Mouse (Mus musculus): ENCODE results near the gene 9530003J23Rik. TPM values are rescaled to one million over a fixed set of nuclear protein-coding genes. Genes with fewer than 3 reads are reported as not detected.
"Not testable (repeated sequence)": the region's sequence is repeated elsewhere in the genome, so short reads cannot be mapped to it uniquely, and the experiment has no call there.

The 9530003J23Rik gene
- total RNA-seq (2022): not detected

DNA sequence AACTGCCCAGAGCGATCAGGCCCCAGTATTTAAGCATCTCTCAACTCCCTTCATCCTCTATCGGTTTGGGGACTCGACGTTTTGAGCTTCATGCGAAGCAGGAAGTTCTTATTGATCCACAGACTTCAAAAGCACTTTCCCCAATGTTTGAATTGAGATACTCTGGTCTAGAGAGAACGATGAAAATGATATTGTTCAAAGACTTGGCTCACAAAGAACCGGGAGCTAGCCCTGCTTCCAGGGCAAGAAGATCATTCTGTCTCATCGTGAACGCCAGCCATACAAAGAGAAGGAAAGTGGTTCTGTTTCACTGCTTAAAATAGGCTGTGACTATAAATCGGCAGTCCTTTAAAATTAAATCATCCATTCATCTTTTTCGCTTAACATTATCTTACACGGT is at the start of gene 9530003J23Rik:
9530003J23Rik (minus strand) TSS at position 101 of the 400 bp plus-strand sequence.
- DNase-seq (ENCODE audit: low spot score in 2 of 2): no peak

DNA sequence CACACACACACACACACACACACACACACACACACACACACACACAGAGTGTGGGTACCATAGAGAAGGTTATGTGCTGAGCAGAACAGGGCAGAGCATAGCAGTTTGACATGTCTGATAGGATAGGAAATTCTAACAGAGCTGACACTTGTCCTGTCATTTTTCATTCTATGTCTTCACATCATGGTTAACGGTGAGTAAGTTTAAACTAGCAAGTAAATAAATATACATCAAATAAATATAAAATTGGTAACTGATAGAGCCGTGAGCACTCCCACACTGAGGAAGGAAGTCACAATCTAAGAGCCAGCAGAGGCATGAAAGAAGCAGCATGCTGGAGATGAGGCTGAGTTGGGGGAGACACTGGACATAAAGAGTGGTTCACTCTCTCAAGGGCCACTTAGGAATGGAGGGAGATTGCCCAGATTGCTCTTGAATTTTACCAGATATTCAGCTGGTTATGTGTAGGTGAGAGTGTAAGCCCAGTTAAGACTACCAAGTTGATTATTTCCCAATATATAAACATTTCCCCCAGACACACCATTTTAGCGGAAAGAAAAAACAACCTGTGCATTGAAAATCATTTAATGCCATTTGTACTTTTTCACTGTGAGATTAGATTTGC is 48.8 kb upstream of the 9530003J23Rik start:
- no peak for DNase-seq (ENCODE audit: low spot score in 2 of 2)

GRCm38 (mm10) chr10:117286366-117286970 is 48.0 kb upstream of the 9530003J23Rik start:
- no peak for DNase-seq (ENCODE audit: low spot score in 2 of 2)

GRCm38 (mm10) chr10:117285584-117285983 is 47.1 kb upstream of the 9530003J23Rik start:
- not testable (repeated sequence) for DNase-seq (ENCODE audit: low spot score in 2 of 2)

DNA sequence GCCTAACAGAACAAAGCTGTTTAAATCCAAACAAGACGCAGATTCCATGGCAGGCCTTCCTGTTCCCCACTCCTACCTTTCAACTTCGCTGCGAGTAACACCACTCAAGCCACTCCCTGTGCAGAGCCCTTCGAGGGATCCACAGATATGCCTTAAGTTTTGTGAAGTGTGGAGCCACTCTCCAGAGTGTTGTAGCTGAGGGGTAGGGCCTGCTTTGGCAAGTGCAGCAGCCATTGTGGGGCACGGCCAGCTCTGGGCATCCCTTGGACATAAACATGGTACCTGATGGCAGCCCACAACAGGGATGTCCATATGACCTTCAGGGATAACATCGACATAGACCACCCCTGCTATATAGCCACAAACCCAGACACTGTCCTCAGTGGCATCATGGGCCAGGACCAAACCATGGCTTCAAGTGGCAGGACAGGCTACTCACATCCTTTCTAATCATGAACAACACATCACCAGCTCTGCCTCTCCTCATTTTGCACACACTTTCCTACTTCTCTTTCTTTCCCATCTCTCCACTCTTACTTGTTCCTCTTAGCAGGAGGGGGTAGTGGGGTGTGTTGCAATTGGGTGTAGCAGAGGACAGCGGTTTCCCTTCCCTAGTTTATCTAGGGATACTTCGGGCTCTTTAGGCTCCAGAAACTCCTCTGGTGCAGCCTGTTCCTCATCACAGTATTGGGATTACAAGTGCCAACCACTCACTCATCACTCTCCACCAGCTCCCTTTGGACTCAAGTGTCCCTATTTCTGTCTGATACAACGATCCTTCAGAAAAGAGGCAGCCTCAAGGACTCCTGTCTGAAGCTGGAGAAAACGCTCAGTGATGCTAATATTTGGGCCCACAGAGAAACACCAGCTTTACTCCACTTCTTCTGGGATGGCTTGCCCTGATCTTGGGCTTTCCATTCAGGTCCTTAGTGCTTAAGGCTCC is 46.3 kb upstream of the 9530003J23Rik start:
- DNase-seq (ENCODE audit: low spot score in 2 of 2): no peak

GRCm38 (mm10) chr10:117283871-117284577 is 45.5 kb upstream of the 9530003J23Rik start:
- DNase-seq (ENCODE audit: low spot score in 2 of 2): no peak

DNA sequence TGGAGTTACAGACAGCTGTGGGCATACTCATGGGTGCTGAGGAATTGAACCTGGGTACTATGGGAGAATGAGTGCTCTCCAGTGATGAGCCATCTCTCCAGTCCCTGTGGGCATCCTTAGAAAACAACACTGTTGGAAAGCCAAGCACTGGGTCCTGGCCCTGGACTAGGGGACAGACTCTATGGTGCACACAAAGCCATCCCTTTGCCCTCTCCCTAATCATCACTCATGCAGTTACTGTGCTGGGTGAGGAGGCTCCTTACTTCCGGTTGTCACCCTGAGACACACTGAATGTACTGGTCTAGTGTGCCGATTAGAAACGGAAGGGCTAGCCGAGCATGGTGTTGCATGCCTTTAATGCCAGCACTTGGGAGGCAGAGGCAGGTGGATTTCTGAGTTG is 44.7 kb upstream of the 9530003J23Rik start:
- DNase-seq (ENCODE audit: low spot score in 2 of 2): not testable (repeated sequence)

- DNase-seq (ENCODE audit: low spot score in 2 of 2): no peak
Measured at GRCm38 (mm10) chr10:117282551-117282950, 44.0 kb upstream of the 9530003J23Rik start.

DNA sequence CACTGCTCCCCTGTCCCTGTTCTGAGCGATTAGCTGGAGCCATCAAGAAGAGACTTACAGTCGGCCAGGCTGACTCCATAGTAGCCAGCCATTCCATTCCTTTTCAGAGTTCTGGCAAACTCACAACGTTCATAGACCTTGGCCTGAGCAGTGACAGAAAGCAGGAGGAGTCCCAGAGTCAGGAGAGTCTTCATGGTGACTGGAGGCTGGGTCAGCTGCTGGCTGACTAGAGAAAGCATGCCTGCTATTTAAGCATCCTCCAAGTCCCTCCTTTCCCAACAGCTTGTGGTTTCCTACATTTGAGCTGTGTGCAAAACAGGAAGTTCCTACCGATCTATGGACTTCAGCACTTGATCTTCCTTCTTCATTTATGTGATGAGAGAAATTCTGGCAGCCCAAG is 43.5 kb upstream of the 9530003J23Rik start, which contains the start of gene Lyz2:
Lyz2 (minus strand) TSS at position 273 of the 400 bp plus-strand sequence.
- DNase-seq (ENCODE audit: low spot score in 2 of 2): no peak

DNA sequence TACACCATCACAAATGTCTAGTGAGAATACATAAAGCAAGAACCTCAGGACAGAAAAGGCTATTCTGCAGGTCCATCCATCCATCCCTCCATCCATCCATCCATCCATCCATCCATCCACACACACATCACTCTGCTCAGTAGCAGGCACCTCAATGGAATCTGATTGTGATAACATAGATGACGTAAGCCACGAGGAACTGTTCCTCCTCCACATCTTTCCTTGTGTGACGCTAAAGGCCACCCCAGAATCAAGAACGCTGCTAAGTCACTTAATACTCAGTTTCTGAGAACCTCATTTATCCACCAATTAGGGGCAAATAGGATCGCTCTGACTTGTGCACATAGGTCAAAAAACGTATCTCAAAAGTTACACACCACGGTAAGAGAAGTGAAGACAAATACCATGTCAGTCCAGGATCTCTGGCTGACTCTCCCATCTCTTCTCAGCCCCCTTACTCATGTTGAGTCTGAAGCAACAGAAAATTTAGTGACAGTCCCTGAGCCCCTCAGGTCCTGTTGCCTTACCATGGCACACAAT is 42.9 kb upstream of the 9530003J23Rik start:
- no peak for DNase-seq (ENCODE audit: low spot score in 2 of 2)

DNA sequence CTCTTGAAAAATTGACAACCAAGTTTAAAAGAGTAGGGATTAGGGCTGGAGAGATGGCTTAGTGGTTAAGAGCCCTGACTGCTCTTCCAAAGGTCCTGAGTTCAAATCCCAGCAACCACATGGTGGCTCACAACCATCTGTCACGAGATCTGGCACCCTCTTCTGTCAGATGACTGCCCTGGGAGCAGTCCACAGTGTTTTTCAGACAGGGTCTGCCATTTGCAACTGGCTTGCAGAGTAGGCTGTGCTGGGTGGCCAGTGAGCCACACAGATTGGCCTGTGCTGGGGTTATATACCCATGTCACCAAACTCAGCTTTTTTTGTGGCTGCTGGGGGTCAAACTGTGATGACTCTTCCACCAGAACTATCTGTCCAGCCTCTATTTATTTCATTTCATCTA is 41.5 kb upstream of the 9530003J23Rik start:
- no peak for DNase-seq (ENCODE audit: low spot score in 2 of 2)

- DNase-seq (ENCODE audit: low spot score in 2 of 2): not testable (repeated sequence)
Measured at GRCm38 (mm10) chr10:117278510-117278909, 40.0 kb upstream of the 9530003J23Rik start.

DNA sequence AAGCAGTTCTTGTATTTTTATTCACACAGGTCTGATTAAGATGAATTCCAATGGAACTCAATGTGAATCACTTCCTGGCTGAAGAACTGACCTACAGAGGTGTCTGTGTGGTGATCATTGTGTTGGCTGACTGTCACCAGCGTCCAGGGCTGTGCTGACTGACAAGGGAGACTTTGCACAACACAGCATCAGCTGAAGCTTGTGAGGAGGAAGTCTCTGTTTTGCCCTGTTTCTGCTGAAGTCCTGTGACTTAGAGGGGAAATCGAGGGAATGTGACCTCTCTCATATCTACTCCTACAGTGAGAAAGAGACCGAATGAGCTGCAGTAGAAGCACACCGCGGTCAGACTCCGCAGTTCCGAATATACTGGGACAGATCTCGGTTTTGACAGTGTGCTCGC is 39.3 kb upstream of the 9530003J23Rik start:
- not testable (repeated sequence) for DNase-seq (ENCODE audit: low spot score in 2 of 2)

- no peak for DNase-seq (ENCODE audit: low spot score in 2 of 2)
Measured at GRCm38 (mm10) chr10:117275681-117276369, 37.3 kb upstream of the 9530003J23Rik start.

GRCm38 (mm10) chr10:117274645-117275044 is 36.1 kb upstream of the 9530003J23Rik start:
- DNase-seq (ENCODE audit: low spot score in 2 of 2): not testable (repeated sequence)

DNA sequence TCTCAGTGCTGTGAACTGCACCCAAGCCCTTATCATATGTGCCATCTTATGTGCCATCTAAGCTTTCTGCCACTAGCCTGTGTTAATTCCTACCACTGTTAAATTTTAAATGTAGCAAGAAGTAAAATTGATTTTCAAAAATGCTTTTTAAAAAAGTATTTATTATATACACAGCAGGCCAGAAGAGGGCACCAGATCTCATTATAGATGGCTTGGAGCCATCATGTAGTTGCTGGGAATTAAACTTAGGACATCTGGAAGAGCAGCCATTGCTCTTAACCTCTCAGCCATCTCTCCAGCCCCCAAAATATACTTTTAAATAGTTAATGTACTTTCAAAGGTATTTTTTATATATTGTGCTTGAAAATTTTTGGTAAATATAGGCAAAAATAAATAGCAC is 33.5 kb upstream of the 9530003J23Rik start:
- no peak for DNase-seq (ENCODE audit: low spot score in 2 of 2)

DNA sequence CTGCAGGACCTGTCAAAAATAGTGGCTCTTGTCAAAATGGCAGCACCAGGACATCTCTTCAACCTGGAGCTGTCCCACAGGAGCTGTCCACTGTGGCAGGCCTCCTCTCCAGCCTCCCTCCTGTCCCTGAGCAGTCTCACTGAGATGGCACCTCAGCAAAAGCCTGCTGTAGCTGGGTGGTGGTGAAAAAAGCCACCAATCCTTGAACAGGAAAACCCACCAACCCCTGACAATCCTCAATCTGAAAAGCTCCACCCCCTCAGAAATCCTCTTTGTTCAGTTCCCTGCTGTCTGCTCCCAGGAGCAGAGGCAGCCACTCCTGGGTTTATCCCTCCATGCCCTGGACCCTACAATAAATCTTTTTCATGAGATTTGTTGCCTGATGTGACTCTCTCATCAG is 21.4 kb upstream of the 9530003J23Rik start:
- no peak for DNase-seq (ENCODE audit: low spot score in 2 of 2)

- no peak for DNase-seq (ENCODE audit: low spot score in 2 of 2)
Measured at GRCm38 (mm10) chr10:117235866-117236265, 2.6 kb downstream of the 9530003J23Rik start.

GRCm38 (mm10) chr10:117234825-117235224 is 3.7 kb downstream of the 9530003J23Rik start:
- DNase-seq (ENCODE audit: low spot score in 2 of 2): no peak

- DNase-seq (ENCODE audit: low spot score in 2 of 2): no peak
Measured at GRCm38 (mm10) chr10:117229826-117230225, 8.7 kb downstream of the 9530003J23Rik start.

All from gastrocnemius, adult 8-10 months (tissue).